Mouse (Mus musculus): Measurements from ENCODE around the gene Gata2.

Gene Gata2

GRCm38 (mm10) chr6:88196054-88196732 is 2.5 kb downstream of the Gata2 start:
- DNase-seq = peak; percentile 45

DNA sequence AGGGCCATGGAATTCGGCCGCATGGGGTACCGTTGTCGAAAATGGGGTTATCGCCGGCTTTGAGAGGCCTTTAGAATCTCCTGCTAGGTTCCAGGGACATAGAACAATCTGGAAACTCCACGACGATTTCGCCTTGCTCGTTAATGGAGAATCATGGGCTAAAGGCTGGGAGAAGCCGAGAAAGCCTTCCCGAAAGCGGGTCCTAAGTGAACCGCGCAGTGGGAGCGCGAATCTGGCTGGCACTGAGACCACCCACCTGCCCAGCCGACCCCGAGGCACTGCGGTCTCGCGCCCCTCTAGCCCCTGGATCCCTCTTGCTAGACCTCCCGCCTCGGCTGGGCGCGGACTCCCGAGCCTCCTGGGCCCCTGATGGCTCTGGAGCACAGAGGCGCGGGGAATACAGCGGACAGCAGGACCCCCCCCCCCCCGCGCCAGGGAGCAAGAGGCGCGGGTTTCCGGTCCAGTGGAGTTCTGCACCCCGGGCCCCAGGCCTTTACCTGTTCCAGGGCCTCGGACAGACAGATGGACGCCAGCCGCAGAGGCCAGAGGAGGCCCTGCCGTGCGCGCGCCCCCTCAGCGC is 3.1 kb downstream of the Gata2 start:
- DNase-seq = peak; percentile 48

- DNase-seq = peak; percentile 55
Measured at GRCm38 (mm10) chr6:88197313-88198069, 3.8 kb downstream of the Gata2 start.

- peak; percentile 92 for DNase-seq
Measured at GRCm38 (mm10) chr6:88198070-88198940, 4.6 kb downstream of the Gata2 start.

- DNase-seq = peak; percentile 40
Measured at GRCm38 (mm10) chr6:88199001-88199717, 5.5 kb downstream of the Gata2 start.

- DNase-seq = peak; percentile 11
Measured at GRCm38 (mm10) chr6:88199718-88200692, 6.3 kb downstream of the Gata2 start.

- peak; percentile 16 for DNase-seq
Measured at GRCm38 (mm10) chr6:88200693-88201609, 7.3 kb downstream of the Gata2 start.

GRCm38 (mm10) chr6:88201926-88202700 is 8.4 kb downstream of the Gata2 start:
- peak; percentile 19 for DNase-seq

GRCm38 (mm10) chr6:88202921-88203690 is 9.4 kb downstream of the Gata2 start:
- peak; percentile 57 for DNase-seq

DNA sequence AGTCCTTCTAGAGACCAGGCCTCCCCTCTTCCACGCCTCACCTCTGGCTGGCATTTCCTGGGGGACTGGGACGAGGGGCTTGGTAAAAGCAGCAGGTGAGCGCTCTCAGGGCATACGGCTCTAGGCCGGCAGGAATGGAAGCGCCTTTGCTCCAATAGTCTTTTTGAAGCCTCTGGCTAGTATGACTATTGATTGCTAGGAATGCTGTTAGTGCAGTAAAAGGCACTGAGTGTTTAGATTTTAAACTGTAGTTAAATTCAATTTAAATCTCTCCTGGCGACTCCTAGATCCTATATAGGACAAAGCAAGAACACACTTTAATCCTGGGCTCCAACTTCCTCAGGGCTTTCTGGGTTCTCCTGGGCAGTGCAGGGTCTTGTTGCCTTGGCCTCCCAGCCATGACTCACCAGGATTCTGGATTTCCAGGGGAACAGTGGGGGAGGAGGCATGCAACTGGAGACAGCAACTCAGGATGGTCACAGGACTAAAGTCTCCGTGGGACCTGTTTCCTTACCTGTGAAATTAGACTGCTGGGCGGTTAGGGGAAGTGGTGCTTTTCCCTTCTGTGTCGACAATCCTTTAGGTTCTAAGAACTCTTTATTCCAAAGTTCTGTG is 10.2 kb downstream of the Gata2 start:
- no peak for DNase-seq

- peak; percentile 34 for DNase-seq
Measured at GRCm38 (mm10) chr6:88204531-88205385, 11.1 kb downstream of the Gata2 start.

GRCm38 (mm10) chr6:88205386-88205700 is 11.7 kb downstream of the Gata2 start:
- no peak for DNase-seq

DNA sequence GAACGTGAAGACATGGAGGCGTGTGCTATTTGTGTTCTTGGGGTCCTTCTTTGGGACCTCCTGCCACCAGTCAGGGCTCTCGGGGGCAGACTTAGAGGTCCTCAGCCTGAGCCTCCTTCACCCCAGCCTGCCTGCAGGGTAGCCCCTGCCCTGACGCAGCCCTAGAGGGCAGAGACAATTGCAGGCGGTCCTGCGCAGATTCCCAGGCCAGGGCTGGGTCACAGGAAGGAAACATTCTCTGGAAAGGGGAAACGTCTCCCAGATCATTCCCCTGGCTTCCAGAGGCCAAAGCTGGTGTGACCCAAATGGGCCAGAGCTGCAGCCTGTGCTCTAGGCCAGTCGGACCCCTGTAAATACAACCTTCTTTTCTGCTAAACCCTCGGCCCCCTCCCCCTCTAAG is 12.2 kb downstream of the Gata2 start:
- DNase-seq = no peak

- DNase-seq = no peak
Measured at GRCm38 (mm10) chr6:88206566-88206965, 12.9 kb downstream of the Gata2 start.

GRCm38 (mm10) chr6:88207403-88208033 is 13.8 kb downstream of the Gata2 start:
- DNase-seq = no peak

- no peak for DNase-seq
Measured at GRCm38 (mm10) chr6:88208321-88208720, 14.6 kb downstream of the Gata2 start.
